Mouse (Mus musculus): Measurements from ENCODE around the gene Bcl2l14. TPM values are rescaled to one million over a fixed set of nuclear protein-coding genes. Genes with fewer than 3 reads are reported as not detected.

The Bcl2l14 gene
- polyA plus RNA-seq, 1 experiment from 2014 or later, result 0.08 TPM

DNA sequence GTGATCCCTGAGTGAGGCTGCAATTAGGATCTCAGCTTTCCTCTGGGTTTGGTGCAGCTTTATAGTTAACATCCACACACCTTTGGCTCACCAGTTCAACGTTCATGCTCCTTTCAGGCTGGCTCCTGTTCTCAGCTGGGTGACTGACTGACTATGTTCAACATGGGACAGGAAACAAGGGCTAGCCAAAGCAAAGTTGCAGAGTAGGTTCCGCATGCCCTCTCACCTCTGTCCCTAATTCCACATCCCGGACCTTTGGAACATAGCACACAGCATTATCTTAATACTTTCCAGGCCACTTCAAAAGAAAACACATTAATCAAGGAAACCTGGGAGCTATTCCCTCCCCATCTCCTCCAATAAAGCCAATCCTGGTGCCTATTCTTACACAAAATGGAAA, 18.3 kb upstream of the Bcl2l14 start:
- H3K27ac ChIP-seq, result no peak overlapping the region
- no peak overlapping the region for H3K4me2 ChIP-seq
- H3K4me3 ChIP-seq, result no peak overlapping the region
- no peak overlapping the region for H3K9ac ChIP-seq
- H3K4me1 ChIP-seq (replicated peaks), result no peaks in the 10 kb centered on the region
- H3K36me3 ChIP-seq, result no peaks in the 10 kb centered on the region
- no peak for ATAC-seq (ENCODE audit: low FRiP score)
- H3K27me3 ChIP-seq, result no peaks in the 10 kb centered on the region
- WGBS, result 82% methylated on average over 3 of the region's 3 CpGs
- peaks cover 5% of the 10 kb centered on the region; the same call in 1 of the 2 replicates for H3K9me3 ChIP-seq

DNA sequence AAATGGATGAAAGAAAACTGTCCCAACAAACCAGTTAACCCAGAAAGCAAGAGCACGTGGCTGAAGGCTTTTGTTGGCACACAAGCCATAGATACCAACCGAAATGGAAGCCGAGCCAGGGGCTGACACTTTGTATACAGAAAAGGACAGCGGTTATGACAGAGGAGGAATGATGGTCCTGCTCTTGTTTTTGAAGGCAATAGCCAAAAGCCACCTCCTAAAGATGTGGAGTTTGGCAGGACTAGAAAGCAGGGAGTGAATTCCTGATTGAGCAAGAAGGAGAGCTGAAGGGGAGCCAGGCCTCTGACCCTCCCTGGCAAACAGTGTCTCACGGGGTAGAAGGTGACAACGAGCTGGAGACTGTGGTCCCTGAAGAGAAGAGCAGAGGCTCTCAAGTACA, 14.7 kb upstream of the Bcl2l14 start:
- Histone ChIP-seq H3K4me3 (no peak overlapping the region), H3K36me3 (no peaks in the 10 kb centered on the region), H3K27me3 (no peaks in the 10 kb centered on the region), H3K27ac (no peak overlapping the region), H3K9me3 (peaks cover 5% of the 10 kb centered on the region; the same call in 1 of the 2 replicates), H3K9ac (no peak overlapping the region), H3K4me2 (no peak overlapping the region), H3K4me1 (replicated peaks) (no peaks in the 10 kb centered on the region)
- ATAC-seq (ENCODE audit: low FRiP score), result no peak
- WGBS, result 90% methylated on average over 6 of the region's 6 CpGs

DNA sequence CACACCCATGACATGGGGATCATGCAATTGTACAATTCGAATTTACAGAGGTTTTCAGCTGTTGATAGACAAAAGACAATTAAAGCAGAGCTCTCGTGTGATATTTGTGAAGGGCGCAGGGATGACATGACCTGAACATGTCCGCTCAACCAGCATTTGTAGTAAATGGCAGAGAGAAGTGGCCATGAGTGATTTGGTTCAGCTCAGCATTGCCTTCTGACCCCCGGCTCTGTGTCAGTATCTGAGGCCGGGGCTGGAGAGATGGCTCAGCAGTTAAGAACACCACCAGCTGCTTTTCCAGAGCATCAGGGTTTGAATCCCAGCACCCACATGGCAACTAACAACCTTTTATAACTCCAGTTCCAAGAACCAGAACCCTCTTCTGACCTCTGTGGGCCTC, 10.2 kb upstream of the Bcl2l14 start:
- no peak overlapping the region for H3K27ac ChIP-seq
- H3K4me3 ChIP-seq, result no peak overlapping the region
- H3K36me3 ChIP-seq, result no peaks in the 10 kb centered on the region
- H3K9me3 ChIP-seq, result no peaks in the 10 kb centered on the region
- no peaks in the 10 kb centered on the region for H3K27me3 ChIP-seq
- 94% methylated on average over 6 of the region's 6 CpGs for WGBS
- H3K4me2 ChIP-seq, result no peak overlapping the region
- no peak for ATAC-seq (ENCODE audit: low FRiP score)
- peaks cover 5% of the 10 kb centered on the region; the same call in 1 of the 2 replicates for H3K4me1 ChIP-seq (replicated peaks)
- H3K9ac ChIP-seq, result no peak overlapping the region

DNA sequence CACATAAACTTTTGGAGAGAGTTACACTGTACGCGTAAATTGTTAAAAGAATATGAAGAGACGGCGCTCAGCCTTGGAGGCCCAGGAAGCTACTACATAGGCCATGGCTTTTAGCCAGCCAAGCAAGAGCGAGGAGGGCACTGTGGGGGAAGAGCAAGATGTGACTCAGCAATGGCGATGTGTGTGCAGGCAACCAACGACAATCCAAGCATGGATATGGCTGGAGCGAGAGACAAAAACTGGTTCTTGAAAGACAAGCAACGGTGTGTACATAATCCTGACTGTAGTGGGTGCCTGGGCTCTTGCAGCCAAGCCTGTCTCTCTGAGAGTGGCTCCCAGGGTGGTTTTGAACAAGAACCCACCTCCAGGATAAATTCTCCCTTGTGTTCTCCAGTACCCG, 8.7 kb upstream of the Bcl2l14 start:
- Histone ChIP-seq H3K36me3 (no peaks in the 10 kb centered on the region), H3K9ac (no peak overlapping the region), H3K4me1 (replicated peaks) (peaks cover 5% of the 10 kb centered on the region; the same call in 1 of the 2 replicates), H3K27ac (no peak overlapping the region), H3K27me3 (no peaks in the 10 kb centered on the region), H3K9me3 (no peaks in the 10 kb centered on the region), H3K4me2 (no peak overlapping the region), H3K4me3 (no peak overlapping the region)
- no peak for ATAC-seq (ENCODE audit: low FRiP score)
- 89% methylated on average over 10 of the region's 10 CpGs for WGBS

DNA sequence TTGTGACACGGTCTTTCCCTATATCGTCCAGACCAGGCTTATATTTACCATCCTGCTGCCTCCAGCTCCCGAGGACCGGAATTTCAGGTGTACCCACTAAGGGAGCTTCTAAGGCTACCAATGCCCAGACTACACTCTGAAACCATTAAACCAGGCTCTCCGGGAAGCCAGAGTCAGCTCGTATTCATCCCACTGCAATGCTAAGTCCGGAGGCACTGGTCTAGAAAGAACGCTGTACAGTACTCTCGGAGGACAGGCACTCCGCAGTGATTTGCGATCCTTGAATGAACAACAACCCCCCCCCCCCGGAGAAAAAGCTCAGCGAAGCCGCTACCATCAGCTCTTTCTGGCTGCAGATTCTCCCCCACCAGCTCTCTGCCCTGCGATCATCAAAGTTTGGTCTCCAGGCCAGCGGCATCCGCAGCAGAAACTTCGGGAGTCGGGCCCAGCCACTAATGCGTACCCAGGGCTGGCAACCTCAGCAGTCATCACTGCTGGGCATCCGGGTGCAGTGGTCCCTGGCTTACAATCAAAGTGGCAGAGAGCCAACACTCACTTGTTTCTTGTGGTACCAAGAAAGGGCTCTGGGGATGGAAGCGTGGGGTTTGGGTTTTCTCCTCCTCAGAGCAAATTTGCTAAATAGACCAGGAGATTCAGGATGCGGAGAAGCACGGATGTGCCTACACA, 7.6 kb upstream of the Bcl2l14 start:
- 69% methylated on average over 24 of the region's 24 CpGs for WGBS
- H3K9me3 ChIP-seq, result no peaks in the 10 kb centered on the region
- 0 out of 2 replicates have a peak, but pooled peaks have one; percentile 45 for ATAC-seq (ENCODE audit: low FRiP score)
- no peak overlapping the region; the same call in 1 of the 2 replicates for H3K9ac ChIP-seq
- no peaks in the 10 kb centered on the region for H3K27me3 ChIP-seq
- H3K4me1 ChIP-seq (replicated peaks), result peaks cover 5% of the 10 kb centered on the region; the same call in 1 of the 2 replicates
- no peak overlapping the region for H3K4me2 ChIP-seq
- no peak overlapping the region for H3K4me3 ChIP-seq
- no peak overlapping the region for H3K27ac ChIP-seq
- H3K36me3 ChIP-seq, result no peaks in the 10 kb centered on the region

DNA sequence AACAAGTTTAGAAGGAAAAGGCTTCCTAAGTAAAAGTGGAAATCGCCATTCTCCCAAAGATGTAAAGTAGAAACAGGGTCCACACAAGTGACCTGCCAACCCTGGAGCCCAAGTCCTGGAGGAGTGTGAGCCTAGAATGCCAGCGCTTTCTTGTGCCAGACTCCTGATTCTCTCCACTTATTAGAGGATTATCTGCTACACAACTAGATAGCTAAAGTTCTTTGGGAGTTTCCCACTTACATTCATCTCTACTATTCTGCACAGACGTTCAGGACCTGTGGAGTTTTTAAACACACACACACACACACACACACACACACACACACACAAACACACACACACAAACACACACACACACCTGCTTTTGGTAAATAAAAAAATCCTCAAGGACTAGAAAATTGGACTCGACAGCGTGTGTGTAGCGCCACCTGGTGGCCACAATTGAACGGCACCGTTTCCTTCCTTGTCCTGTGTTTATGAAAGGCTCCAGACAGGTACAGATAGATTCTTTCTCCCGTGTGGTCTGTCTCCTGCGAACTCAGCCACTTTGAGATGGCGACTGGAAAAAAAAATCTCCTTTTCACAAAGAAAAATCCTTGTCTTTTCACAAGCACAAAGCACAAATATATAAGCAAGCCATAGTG, 6.7 kb upstream of the Bcl2l14 start:
- H3K4me3 ChIP-seq, result no peak overlapping the region
- no peaks in the 10 kb centered on the region for H3K27me3 ChIP-seq
- no peak overlapping the region for H3K27ac ChIP-seq
- no peak overlapping the region for H3K9ac ChIP-seq
- H3K4me1 ChIP-seq (replicated peaks), result peaks cover 5% of the 10 kb centered on the region; the same call in 1 of the 2 replicates
- no peak overlapping the region for H3K4me2 ChIP-seq
- ATAC-seq (ENCODE audit: low FRiP score), result no peak
- H3K36me3 ChIP-seq, result no peaks in the 10 kb centered on the region
- 20% methylated on average over 11 of the region's 11 CpGs for WGBS
- no peaks in the 10 kb centered on the region for H3K9me3 ChIP-seq

DNA sequence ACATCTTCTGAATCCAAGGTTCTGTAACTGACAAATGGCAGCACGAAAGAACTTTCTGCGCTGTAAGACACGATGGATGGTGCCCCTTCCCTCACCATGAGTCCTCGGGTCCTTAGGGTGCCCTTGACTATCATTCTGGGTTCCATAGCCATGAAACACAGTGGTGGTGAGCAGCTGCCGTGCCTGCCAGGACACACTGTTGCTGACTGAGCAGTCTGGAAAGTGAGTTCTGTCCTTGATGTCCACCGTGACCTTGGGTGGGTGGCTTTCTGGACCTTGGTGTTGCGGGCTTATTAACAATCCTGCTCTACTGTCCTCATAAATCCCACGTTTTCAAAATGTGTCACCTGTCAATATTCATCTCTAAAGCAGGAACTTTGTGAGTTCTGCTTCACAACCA, 6.2 kb upstream of the Bcl2l14 start:
- 0 out of 2 replicates have a peak, but pooled peaks have one; percentile 43 for ATAC-seq (ENCODE audit: low FRiP score)
- 74% methylated on average over 8 of the region's 8 CpGs for WGBS
- no peak overlapping the region for H3K27ac ChIP-seq
- peaks cover 5% of the 10 kb centered on the region; the same call in 1 of the 2 replicates for H3K4me1 ChIP-seq (replicated peaks)
- no peak overlapping the region for H3K9ac ChIP-seq
- no peak overlapping the region for H3K4me2 ChIP-seq
- H3K36me3 ChIP-seq, result no peaks in the 10 kb centered on the region
- H3K27me3 ChIP-seq, result no peaks in the 10 kb centered on the region
- H3K4me3 ChIP-seq, result no peak overlapping the region
- no peaks in the 10 kb centered on the region for H3K9me3 ChIP-seq

DNA sequence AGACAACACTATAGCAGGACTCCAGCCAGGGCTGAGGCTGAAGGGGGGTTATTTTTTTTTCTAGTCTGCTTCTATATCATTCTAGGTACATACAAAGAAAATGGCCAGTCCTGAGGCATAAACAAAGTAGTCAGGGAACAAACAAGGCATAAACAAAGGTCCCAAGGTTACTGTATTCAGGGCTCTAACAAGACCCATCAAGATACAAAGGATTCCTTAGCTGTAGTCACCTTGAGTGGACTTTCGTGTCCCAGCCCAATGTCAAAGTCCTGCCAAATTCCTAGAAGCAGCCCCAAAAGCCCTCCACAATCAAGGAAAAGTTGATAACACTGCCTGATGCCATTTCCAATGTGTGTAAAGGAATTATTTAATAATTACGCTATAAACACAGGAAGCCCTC, 5.3 kb upstream of the Bcl2l14 start:
- WGBS, result 78% methylated on average over 2 of the region's 2 CpGs

DNA sequence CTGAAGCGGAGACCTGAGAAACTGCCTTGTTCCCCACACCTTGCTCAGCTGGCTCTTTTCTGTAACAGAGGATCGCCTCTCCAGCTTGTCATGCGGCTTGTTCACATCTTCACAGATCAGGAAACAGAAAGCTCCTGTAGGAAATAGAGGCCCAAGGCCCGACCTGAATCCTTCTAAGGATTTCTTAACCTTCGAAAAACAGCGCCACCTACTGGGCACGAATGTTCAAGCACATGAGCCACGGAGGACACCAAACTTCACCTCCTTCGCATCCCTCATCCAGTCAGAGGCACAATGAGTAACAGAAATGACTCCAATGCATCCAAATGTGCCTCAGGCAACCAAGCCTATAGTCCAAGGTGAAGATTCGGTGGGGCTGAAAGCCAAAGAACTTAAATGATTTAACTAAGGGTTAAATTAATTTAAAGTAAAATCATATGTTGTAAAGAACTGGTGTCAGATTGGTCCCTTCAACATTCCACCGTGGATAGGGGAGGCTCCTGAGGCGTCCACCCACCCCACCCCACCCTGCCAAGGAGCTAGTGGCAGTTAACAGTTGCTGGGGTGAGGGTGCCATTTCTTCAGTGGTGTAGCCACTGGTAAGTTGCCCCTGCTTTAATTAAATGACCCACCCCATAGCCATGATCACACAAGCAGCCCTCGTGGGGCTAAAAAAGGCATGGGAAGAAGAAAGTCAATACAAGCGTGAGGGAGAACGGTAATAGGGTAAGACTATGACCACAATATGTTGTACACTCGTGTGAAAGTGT, 7.0 kb downstream of the Bcl2l14 start:
- Histone ChIP-seq H3K27me3 (no peaks in the 10 kb centered on the region), H3K4me2 (no peak overlapping the region), H3K27ac (no peak overlapping the region), H3K4me1 (replicated peaks) (no peaks in the 10 kb centered on the region), H3K4me3 (no peak overlapping the region), H3K9ac (no peak overlapping the region), H3K36me3 (no peaks in the 10 kb centered on the region), H3K9me3 (no peaks in the 10 kb centered on the region)
- ATAC-seq (ENCODE audit: low FRiP score), result no peak
- 47% methylated on average over 16 of the region's 16 CpGs for WGBS

More for the DNA sequence above, 5.3 kb upstream of the Bcl2l14 start:
- Histone ChIP-seq H3K9ac (no peak overlapping the region), H3K27me3 (no peaks in the 10 kb centered on the region), H3K4me1 (replicated peaks) (peaks cover 5% of the 10 kb centered on the region; the same call in 1 of the 2 replicates), H3K9me3 (no peaks in the 10 kb centered on the region), H3K4me3 (no peak overlapping the region), H3K27ac (no peak overlapping the region), H3K4me2 (no peak overlapping the region), H3K36me3 (no peaks in the 10 kb centered on the region)
- ATAC-seq (ENCODE audit: low FRiP score), result no peak

DNA sequence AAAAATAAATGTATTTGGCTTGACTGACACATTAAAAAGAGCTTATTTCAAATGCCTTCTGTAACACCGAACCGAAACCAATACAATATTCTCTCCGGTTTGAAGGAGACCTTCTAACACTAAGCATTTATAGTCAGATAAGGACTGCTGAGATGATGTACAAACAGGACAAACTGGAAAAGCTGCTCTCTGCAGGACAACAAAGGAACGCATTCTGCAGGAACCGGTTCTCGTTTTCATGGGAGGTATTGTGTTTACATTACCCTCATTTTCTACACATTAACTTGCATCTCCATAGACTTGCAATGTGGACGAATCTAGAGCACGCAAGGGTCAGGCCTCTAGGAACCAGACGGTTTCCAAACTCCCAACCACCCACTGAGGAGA, 7.6 kb downstream of the Bcl2l14 start:
- H3K27me3 ChIP-seq, result no peaks in the 10 kb centered on the region
- H3K4me2 ChIP-seq, result no peak overlapping the region
- 84% methylated on average over 9 of the region's 9 CpGs for WGBS
- no peak overlapping the region for H3K4me3 ChIP-seq
- H3K9ac ChIP-seq, result no peak overlapping the region
- no peaks in the 10 kb centered on the region for H3K36me3 ChIP-seq
- no peaks in the 10 kb centered on the region for H3K4me1 ChIP-seq (replicated peaks)
- no peak for ATAC-seq (ENCODE audit: low FRiP score)
- no peaks in the 10 kb centered on the region for H3K9me3 ChIP-seq
- no peak overlapping the region for H3K27ac ChIP-seq

DNA sequence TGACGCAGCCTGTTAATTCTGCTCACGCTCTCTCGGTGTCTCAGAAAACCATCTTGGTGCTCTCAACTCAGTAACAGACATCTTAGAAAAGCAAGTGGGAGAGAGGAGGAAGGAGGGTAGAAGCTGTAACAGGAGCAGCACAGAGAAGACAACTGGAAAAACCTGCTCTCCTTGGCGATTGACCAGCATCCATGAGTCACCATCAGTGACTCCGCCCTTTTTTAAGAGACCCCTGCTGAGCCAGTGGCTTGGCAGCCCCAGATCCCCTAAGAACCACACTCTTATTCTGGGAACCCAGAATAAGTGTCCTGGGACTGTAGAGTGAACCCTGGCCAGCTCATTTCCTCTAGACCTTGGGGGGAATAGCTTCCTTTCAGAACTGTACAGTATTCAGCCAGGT, 11.1 kb downstream of the Bcl2l14 start:
- H3K4me2 ChIP-seq, result no peak overlapping the region
- H3K36me3 ChIP-seq, result no peaks in the 10 kb centered on the region
- H3K9ac ChIP-seq, result no peak overlapping the region
- H3K4me3 ChIP-seq, result no peak overlapping the region
- WGBS, result 71% methylated on average over 5 of the region's 5 CpGs
- no peaks in the 10 kb centered on the region for H3K9me3 ChIP-seq
- H3K27me3 ChIP-seq, result no peaks in the 10 kb centered on the region
- no peak overlapping the region for H3K27ac ChIP-seq
- no peak for ATAC-seq (ENCODE audit: low FRiP score)
- H3K4me1 ChIP-seq (replicated peaks), result no peaks in the 10 kb centered on the region

DNA sequence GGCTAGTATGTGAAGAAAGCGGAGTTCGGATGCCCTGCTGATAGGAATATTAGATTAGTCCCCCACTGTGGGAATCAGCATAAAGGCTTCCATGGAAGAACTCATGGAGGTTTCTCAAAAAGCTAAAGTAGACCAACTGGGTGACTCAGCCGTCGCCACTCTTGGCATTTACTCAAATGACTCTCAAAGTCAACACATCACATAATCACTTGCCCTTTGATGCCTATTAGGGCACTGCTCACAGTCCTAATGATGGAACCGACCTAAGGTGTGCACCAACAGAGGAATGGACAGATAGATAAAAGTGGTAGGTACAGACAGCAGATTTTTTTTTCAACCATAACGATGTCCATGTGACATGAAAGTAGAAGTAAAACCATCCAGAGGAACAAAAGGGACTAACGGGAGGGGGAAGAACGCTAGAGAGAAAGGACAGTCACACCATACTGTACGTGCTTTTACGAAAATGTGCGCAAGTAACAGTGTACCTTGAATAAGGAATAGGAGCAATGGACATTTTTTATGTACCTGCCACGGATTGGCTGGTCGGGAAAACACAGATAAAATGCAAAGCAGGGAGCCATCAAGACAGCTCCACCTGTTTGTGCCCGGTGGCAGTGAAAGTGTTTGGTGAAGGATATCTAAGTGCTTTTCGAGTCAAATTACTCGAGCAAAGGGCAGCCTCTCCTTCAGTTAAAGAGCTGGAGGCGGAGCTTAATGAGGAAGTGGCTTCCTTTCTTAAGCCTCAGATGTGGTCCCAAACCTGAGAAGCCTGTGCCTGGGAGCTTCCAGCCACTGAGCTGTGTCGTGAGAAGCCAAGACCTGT, 17.8 kb downstream of the Bcl2l14 start:
- H3K9ac ChIP-seq, result no peak overlapping the region
- ATAC-seq (ENCODE audit: low FRiP score), result no peak
- 64% methylated on average over 18 of the region's 18 CpGs for WGBS
- no peaks in the 10 kb centered on the region for H3K9me3 ChIP-seq
- H3K27me3 ChIP-seq, result no peaks in the 10 kb centered on the region
- H3K4me2 ChIP-seq, result no peak overlapping the region
- H3K4me3 ChIP-seq, result no peak overlapping the region
- no peaks in the 10 kb centered on the region for H3K36me3 ChIP-seq
- no peaks in the 10 kb centered on the region for H3K4me1 ChIP-seq (replicated peaks)
- H3K27ac ChIP-seq, result no peak overlapping the region

Measured in hindbrain, embryonic 13.5 days (tissue).